Mouse (Mus musculus): ENCODE results near the gene Arhgap19. TPM values are rescaled to one million over a fixed set of nuclear protein-coding genes. Genes with fewer than 3 reads are reported as not detected.

Gene Arhgap19
- polyA plus RNA-seq, 1 experiment from 2014 or later = 17.8 TPM

DNA sequence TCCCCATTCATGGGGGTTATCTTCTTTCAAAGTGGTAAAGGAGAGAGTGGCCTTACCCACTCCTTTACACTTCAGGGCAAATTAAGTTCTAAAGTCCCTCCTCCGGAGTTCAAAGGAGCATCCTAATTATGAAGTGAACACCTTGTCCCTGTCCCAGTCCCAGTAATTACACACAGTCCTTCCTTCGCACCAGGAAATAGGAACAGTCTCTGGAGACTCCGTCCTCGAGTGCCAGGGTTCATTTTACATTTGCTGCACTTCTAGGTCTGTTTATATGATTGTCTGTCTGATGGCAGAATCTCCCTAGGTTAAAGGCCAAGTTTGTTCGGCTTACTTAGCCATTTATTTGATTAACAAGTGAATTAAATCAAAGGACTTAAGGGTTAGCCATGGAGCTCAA lies 14.6 kb upstream of the Arhgap19 start:
- 0 out of 2 replicates have a peak, but pooled peaks cover 2% of the 10 kb centered on the region for H3K27me3 ChIP-seq (replicated peaks)
- H3K36me3 ChIP-seq = no peaks in the 10 kb centered on the region
- H3K4me2 ChIP-seq = no peak overlapping the region
- H3K9ac ChIP-seq = no peak overlapping the region
- no peaks in the 10 kb centered on the region for H3K9me3 ChIP-seq (replicated peaks)
- no peak overlapping the region for H3K4me3 ChIP-seq
- H3K27ac ChIP-seq (ENCODE audit: poor library complexity, severe bottlenecking) = no peak overlapping the region
- H3K4me1 ChIP-seq (replicated peaks) = peaks cover 11% of the 10 kb centered on the region
- no peak for ATAC-seq (ENCODE audit: insufficient number of reproducible peaks, low FRiP score)
- 74% methylated on average over 5 of the region's 5 CpGs for WGBS

DNA sequence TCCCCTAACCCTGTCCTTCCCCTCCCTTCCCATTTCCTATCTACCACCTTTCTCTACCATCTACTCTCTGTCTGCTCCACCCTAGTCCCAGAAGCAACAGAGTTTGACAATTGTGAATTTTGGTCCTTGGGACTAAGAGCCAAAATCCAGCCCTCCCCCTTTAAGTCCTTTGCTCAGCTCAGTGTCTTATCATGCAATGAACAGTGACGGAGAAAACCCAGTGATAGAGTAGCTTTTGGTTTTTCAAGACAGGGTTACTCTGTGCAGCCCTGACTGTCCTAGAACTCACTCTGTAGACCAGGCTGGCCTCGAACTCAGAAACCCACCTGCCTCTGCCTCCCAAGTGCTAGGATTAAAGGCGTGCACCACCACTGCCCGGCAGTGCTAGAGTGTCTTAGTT lies 11.5 kb upstream of the Arhgap19 start:
- no peaks in the 10 kb centered on the region for H3K27me3 ChIP-seq (replicated peaks)
- H3K4me3 ChIP-seq = no peak overlapping the region
- WGBS = 82% methylated on average over 4 of the region's 4 CpGs
- no peak overlapping the region for H3K9ac ChIP-seq
- peaks cover 11% of the 10 kb centered on the region for H3K4me1 ChIP-seq (replicated peaks)
- no peaks in the 10 kb centered on the region for H3K36me3 ChIP-seq
- H3K4me2 ChIP-seq = no peak overlapping the region
- no peak for ATAC-seq (ENCODE audit: insufficient number of reproducible peaks, low FRiP score)
- no peaks in the 10 kb centered on the region for H3K9me3 ChIP-seq (replicated peaks)
- no peak overlapping the region for H3K27ac ChIP-seq (ENCODE audit: poor library complexity, severe bottlenecking)

DNA sequence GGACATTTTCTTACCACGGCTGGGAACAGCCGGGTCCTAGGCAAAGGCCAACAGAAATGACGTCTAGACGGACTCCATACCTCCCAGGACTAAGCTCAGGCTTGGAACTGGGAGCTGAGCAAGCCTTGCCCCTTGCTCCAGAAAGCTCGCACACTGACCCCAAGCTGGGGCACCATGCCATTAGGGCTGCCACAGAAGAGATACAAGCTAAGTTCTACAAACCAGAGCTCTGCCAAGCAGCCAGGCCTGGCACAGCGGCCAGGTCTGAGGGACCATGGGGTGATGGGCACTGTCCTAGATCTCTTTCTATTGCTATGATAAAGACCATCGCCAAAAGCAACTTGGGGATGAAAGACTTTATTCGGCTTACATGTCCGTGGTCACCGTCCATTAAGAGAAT lies 10.7 kb upstream of the Arhgap19 start:
- WGBS = 88% methylated on average over 10 of the region's 10 CpGs

DNA sequence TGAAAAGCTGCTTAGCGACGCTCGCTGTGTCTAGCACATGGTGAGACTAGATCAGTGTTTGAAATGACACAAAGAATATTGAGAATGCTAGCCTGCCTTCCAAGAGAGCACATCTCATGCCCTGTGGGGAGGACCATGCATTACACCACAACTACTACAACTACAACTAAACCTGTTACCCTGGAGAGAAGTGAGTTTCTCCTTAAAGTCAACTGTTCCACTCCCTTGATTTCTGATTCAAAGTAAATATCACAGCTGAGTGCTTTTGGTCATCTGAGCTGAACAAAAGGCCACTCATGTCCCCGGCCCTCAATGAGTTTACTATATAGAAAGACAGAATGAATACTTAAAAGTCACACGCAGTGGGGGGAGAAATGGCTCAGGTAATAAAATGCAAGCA lies 8.2 kb upstream of the Arhgap19 start:
- Histone ChIP-seq H3K27me3 (replicated peaks) (no peaks in the 10 kb centered on the region), H3K27ac (ENCODE audit: poor library complexity, severe bottlenecking) (no peak overlapping the region), H3K9me3 (replicated peaks) (peaks cover 5% of the 10 kb centered on the region; the same call in 1 of the 2 replicates), H3K4me3 (no peak overlapping the region), H3K4me1 (replicated peaks) (no peaks in the 10 kb centered on the region), H3K36me3 (no peaks in the 10 kb centered on the region), H3K4me2 (no peak overlapping the region), H3K9ac (no peak overlapping the region)
- ATAC-seq (ENCODE audit: insufficient number of reproducible peaks, low FRiP score) = no peak
- 87% methylated on average over 5 of the region's 5 CpGs for WGBS

More for the DNA sequence above, 10.7 kb upstream of the Arhgap19 start:
- no peak for ATAC-seq (ENCODE audit: insufficient number of reproducible peaks, low FRiP score)
- Histone ChIP-seq H3K36me3 (no peaks in the 10 kb centered on the region), H3K9me3 (replicated peaks) (no peaks in the 10 kb centered on the region), H3K27ac (ENCODE audit: poor library complexity, severe bottlenecking) (no peak overlapping the region), H3K9ac (no peak overlapping the region), H3K27me3 (replicated peaks) (no peaks in the 10 kb centered on the region), H3K4me1 (replicated peaks) (peaks cover 8% of the 10 kb centered on the region), H3K4me3 (no peak overlapping the region), H3K4me2 (no peak overlapping the region)

DNA sequence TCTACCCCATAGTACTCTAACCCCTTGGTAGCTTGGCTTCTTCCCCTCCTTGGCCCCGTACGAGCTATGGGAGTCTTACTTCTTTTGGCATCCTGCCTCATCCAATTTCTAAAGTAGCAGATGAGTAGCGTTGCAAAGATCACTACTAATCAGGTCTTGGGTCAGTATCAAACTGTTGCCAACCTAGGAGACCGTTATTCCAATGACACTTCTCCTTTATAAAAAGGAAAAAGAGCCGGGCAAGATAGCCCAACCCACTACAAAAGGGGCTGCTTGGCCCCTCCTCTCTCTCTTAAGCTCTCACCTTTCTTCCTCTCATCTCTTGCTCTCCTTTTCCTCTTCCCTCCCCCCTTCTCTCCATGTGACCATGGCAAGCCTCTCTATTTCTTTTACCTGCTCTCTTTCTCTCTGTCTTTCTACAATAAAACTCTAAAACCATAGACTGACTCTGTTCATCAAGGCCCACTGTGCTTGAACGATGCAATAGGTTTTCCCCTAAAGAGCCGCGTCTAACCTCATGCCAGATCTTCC lies 6.3 kb upstream of the Arhgap19 start:
- Histone ChIP-seq H3K27me3 (replicated peaks) (no peaks in the 10 kb centered on the region), H3K9me3 (replicated peaks) (peaks cover 5% of the 10 kb centered on the region; the same call in 1 of the 2 replicates), H3K4me3 (no peak overlapping the region), H3K27ac (ENCODE audit: poor library complexity, severe bottlenecking) (no peak overlapping the region), H3K9ac (no peak overlapping the region), H3K4me1 (replicated peaks) (no peaks in the 10 kb centered on the region), H3K4me2 (no peak overlapping the region), H3K36me3 (no peaks in the 10 kb centered on the region)
- no peak for ATAC-seq (ENCODE audit: insufficient number of reproducible peaks, low FRiP score)
- 76% methylated on average over 8 of the region's 8 CpGs for WGBS

DNA sequence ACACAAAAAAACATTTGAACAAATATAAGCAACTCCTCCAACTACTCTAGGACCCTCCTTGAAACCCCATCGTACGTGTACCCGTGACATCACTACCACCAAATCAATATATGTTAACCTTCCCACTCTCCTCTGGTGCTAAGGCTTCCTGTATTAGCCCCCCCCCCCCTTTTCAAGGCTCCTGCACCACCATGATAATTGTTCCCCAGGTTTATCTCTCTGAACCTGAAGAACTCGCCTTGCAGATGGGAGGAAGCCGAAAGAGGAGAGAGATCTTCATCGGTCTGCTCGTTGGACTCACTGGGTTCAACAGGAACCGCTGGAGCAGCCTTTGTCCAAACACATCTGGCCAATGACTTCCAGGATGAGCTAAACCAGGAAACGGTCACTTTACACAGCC lies 5.7 kb upstream of the Arhgap19 start:
- Histone ChIP-seq H3K9me3 (replicated peaks) (peaks cover 5% of the 10 kb centered on the region; the same call in 1 of the 2 replicates), H3K4me2 (no peak overlapping the region), H3K27ac (ENCODE audit: poor library complexity, severe bottlenecking) (no peak overlapping the region), H3K27me3 (replicated peaks) (no peaks in the 10 kb centered on the region), H3K36me3 (no peaks in the 10 kb centered on the region), H3K4me3 (no peak overlapping the region), H3K9ac (no peak overlapping the region), H3K4me1 (replicated peaks) (no peaks in the 10 kb centered on the region)
- WGBS = 62% methylated on average over 9 of the region's 9 CpGs
- ATAC-seq (ENCODE audit: insufficient number of reproducible peaks, low FRiP score) = no peak

DNA sequence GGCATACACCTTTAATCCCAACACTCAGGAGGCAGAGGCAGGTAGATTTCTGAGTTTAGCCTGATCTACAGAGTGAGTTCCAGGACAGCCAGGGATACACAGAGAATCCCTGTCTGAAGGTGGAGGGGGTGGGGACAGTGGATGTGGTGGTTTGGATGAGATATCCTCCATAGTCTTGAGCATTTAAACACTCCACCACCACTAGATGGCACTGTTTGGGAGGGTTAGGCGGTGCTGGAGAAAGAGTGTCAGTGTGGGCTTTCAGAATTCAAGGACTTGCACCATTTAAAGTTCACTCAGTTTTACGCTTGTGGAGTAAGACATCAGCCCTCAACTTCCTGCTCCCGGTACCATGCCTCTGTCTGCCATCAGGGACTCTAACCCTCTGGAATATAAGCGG lies 4.0 kb upstream of the Arhgap19 start:
- H3K9me3 ChIP-seq (replicated peaks) = peaks cover 5% of the 10 kb centered on the region; the same call in 1 of the 2 replicates
- ATAC-seq (ENCODE audit: insufficient number of reproducible peaks, low FRiP score) = no peak
- peaks cover 2% of the 10 kb centered on the region; the same call in 1 of the 2 replicates for H3K4me1 ChIP-seq (replicated peaks)
- H3K27me3 ChIP-seq (replicated peaks) = no peaks in the 10 kb centered on the region
- WGBS = 89% methylated on average over 4 of the region's 4 CpGs
- H3K9ac ChIP-seq = no peak overlapping the region
- H3K4me2 ChIP-seq = no peak overlapping the region
- H3K4me3 ChIP-seq = no peak overlapping the region
- no peak overlapping the region for H3K27ac ChIP-seq (ENCODE audit: poor library complexity, severe bottlenecking)
- no peaks in the 10 kb centered on the region for H3K36me3 ChIP-seq

DNA sequence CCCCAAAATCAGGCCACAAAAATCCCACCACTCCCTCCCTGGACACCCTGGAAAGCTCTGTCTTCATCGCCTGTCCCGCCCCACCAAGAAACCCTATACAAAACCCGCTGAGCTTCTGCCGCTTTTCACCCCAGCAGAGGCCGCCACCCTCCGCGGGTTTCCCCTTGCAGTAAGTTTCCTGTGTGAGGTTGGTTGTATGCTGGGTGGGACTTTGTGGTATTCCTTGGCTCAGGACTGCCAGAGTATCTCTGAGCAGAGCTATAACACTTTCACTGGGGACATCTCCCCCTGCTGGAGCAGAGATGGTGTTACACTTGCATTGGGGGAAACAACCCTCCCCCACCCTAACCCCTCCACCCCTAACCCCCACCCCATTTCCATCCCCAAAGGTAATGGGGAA lies 1.5 kb upstream of the Arhgap19 start:
- peaks cover 5% of the 10 kb centered on the region; the same call in 1 of the 2 replicates for H3K9me3 ChIP-seq (replicated peaks)
- WGBS = 35% methylated on average over 7 of the region's 7 CpGs
- H3K9ac ChIP-seq = no peak overlapping the region
- no peaks in the 10 kb centered on the region for H3K36me3 ChIP-seq
- H3K27ac ChIP-seq (ENCODE audit: poor library complexity, severe bottlenecking) = no peak overlapping the region
- H3K27me3 ChIP-seq (replicated peaks) = no peaks in the 10 kb centered on the region
- H3K4me1 ChIP-seq (replicated peaks) = peaks cover 13% of the 10 kb centered on the region
- ATAC-seq (ENCODE audit: insufficient number of reproducible peaks, low FRiP score) = no peak
- H3K4me2 ChIP-seq = no peak overlapping the region
- no peak overlapping the region for H3K4me3 ChIP-seq

DNA sequence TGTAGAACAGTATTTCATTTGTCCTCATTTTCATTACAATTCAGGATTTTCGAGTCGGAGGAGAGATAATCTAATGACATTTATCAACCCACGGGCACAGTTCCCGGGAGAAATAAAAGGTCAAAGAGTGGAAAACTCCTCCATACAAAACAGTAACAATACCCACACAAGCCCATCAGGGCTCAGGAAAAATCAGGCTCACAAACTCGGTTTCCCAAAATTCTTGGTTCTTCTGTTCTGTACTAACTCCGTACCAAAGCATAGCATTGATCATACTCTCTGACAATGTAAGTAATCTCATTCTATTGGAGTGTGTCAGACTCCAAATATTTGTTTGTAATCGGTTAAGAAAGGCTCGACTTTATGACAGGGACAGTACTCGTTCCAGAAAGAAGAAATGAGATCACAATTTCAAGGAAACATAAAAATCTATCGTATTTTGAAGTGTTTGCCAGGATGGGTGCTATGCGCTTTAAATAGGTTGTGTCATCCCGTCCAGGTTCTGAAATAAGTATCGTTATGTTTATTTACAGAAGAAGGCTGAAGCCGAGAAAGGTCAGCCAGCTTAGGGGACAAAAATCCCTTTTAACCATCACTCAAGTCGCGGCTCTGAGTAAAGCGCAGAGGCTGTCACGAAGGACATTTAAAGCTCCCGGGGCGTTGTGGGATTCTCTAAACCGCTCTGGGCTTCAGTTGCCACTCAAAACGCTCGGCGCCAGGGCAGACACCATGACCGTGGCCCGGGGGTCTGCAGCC lies 683 bp downstream of the Arhgap19 start:
- H3K4me1 ChIP-seq (replicated peaks) = peaks cover 13% of the 10 kb centered on the region
- no peak; the same call in 1 of the 2 replicates for ATAC-seq (ENCODE audit: insufficient number of reproducible peaks, low FRiP score)

DNA sequence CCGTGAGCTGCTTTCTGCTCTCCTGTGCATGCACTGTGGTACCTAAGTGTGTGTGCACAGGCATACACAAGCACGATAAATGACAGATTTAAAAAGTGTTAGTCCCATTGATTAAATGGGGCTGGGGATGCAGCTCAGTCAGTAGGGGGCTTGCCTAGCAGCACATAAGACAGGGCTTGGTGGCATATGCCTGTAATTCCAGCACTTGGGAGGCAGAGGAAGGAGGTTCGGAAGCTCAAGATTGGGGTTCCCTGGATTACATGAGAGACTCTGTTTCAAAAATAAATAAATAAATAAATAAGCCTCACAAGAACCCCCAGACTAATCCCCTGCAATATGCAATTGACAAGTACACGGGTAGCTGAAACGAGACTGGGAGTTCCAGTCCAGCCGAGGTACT lies 1.4 kb downstream of the Arhgap19 start:
- Histone ChIP-seq H3K27ac (ENCODE audit: poor library complexity, severe bottlenecking) (no peak overlapping the region), H3K9ac (peak overlapping the region; percentile 36; the same call in 1 of the 2 replicates), H3K4me1 (replicated peaks) (peaks cover 13% of the 10 kb centered on the region), H3K27me3 (replicated peaks) (no peaks in the 10 kb centered on the region), H3K36me3 (no peaks in the 10 kb centered on the region), H3K4me3 (peak overlapping the region; percentile 98), H3K4me2 (peak overlapping the region; percentile 74), H3K9me3 (replicated peaks) (no peaks in the 10 kb centered on the region)
- no peak for ATAC-seq (ENCODE audit: insufficient number of reproducible peaks, low FRiP score)
- 50% methylated on average over 6 of the region's 6 CpGs for WGBS

More for the DNA sequence above, 683 bp downstream of the Arhgap19 start:
- Histone ChIP-seq H3K4me3 (peak overlapping the region; percentile 98), H3K4me2 (peak overlapping the region; percentile 74), H3K27me3 (replicated peaks) (no peaks in the 10 kb centered on the region), H3K27ac (ENCODE audit: poor library complexity, severe bottlenecking) (peak overlapping the region; percentile 81), H3K9ac (peak overlapping the region; percentile 89), H3K9me3 (replicated peaks) (peaks cover 5% of the 10 kb centered on the region; the same call in 1 of the 2 replicates), H3K36me3 (no peaks in the 10 kb centered on the region)
- 5% methylated on average over 26 of the region's 26 CpGs for WGBS

DNA sequence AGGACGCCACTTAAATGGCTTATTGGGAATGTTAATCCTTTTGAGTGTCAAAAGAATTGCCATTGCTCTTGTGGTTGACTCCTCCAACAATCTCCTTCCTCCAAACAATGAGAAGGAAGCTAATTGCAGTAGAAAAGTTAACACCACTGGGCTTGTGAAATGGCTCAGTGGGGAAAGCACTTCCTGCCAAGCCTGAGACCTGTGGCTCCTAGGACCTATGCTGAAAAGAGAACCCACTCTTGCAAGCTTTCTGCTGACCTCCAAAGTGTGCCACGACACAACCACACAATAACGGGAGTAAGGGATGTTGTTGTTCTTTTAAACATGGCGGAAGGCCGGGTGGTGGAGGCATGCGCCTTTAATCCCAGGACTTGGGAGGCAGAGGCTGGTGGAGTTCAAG lies 4.3 kb downstream of the Arhgap19 start:
- no peaks in the 10 kb centered on the region for H3K9me3 ChIP-seq (replicated peaks)
- no peaks in the 10 kb centered on the region for H3K36me3 ChIP-seq
- no peak overlapping the region for H3K9ac ChIP-seq
- H3K4me2 ChIP-seq = no peak overlapping the region
- no peak overlapping the region for H3K27ac ChIP-seq (ENCODE audit: poor library complexity, severe bottlenecking)
- 89% methylated on average over 6 of the region's 6 CpGs for WGBS
- peaks cover 16% of the 10 kb centered on the region for H3K4me1 ChIP-seq (replicated peaks)
- ATAC-seq (ENCODE audit: insufficient number of reproducible peaks, low FRiP score) = no peak
- H3K4me3 ChIP-seq = no peak overlapping the region
- H3K27me3 ChIP-seq (replicated peaks) = no peaks in the 10 kb centered on the region

Data from heart, embryonic 12.5 days (tissue).